Mouse (Mus musculus): ENCODE measurements around the gene Tnnc2. TPM values are rescaled to one million over a fixed set of nuclear protein-coding genes. Genes with fewer than 3 reads are reported as not detected.
A peak's percentile ranks its signal among the peaks of the same experiment; 100 is the strongest.

The Tnnc2 gene
- total RNA-seq, 2 experiments from 2014 or later = not detected

- ATAC-seq (replicated peaks; ENCODE audit: low FRiP score, poor library complexity, severe bottlenecking) = no peak
These were observed 30.8 kb downstream of the Tnnc2 start for GRCm38 (mm10) chr2:164748991-164749390.

GRCm38 (mm10) chr2:164748191-164748590, 31.6 kb downstream of the Tnnc2 start:
- ATAC-seq (replicated peaks; ENCODE audit: low FRiP score, poor library complexity, severe bottlenecking) = peak; percentile 51

- ATAC-seq (replicated peaks; ENCODE audit: low FRiP score, poor library complexity, severe bottlenecking) = peak; percentile 51
These were observed 33.1 kb downstream of the Tnnc2 start for GRCm38 (mm10) chr2:164746693-164747092.

GRCm38 (mm10) chr2:164745843-164746479, 33.8 kb downstream of the Tnnc2 start, which contains the start of the genes Wfdc3 and Dnttip1:
Gene Wfdc3 (minus strand): TSS chr2:164745931.
Gene Dnttip1 (plus strand): TSS chr2:164745983.
- peak; percentile 76 for ATAC-seq (replicated peaks; ENCODE audit: low FRiP score, poor library complexity, severe bottlenecking)

GRCm38 (mm10) chr2:164744987-164745386, 34.8 kb downstream of the Tnnc2 start:
- no peak for ATAC-seq (replicated peaks; ENCODE audit: low FRiP score, poor library complexity, severe bottlenecking)

GRCm38 (mm10) chr2:164739876-164740275, 39.9 kb downstream of the Tnnc2 start:
- ATAC-seq (replicated peaks; ENCODE audit: low FRiP score, poor library complexity, severe bottlenecking) = no peak

- no peak for ATAC-seq (replicated peaks; ENCODE audit: low FRiP score, poor library complexity, severe bottlenecking)
These were observed 42.2 kb downstream of the Tnnc2 start for GRCm38 (mm10) chr2:164737377-164738090.

GRCm38 (mm10) chr2:164735446-164735845, 44.3 kb downstream of the Tnnc2 start:
- no peak for ATAC-seq (replicated peaks; ENCODE audit: low FRiP score, poor library complexity, severe bottlenecking)

GRCm38 (mm10) chr2:164734839-164735238, 44.9 kb downstream of the Tnnc2 start:
- no peak for ATAC-seq (replicated peaks; ENCODE audit: low FRiP score, poor library complexity, severe bottlenecking)

- no peak for ATAC-seq (replicated peaks; ENCODE audit: low FRiP score, poor library complexity, severe bottlenecking)
These were observed 46.5 kb downstream of the Tnnc2 start for GRCm38 (mm10) chr2:164733259-164733658.

GRCm38 (mm10) chr2:164731719-164732118, 48.0 kb downstream of the Tnnc2 start:
- ATAC-seq (replicated peaks; ENCODE audit: low FRiP score, poor library complexity, severe bottlenecking) = no peak

Other genes starting within 250 kb of the Tnnc2 start
- gene Wfdc2, start 217.6 kb downstream of the Tnnc2 start, total RNA-seq (2015; ENCODE audit: low replicate concordance) = not detected in 2 replicates
- not detected in 2 replicates for gene Wfdc2, start 217.6 kb downstream of the Tnnc2 start, total RNA-seq (2017; ENCODE audit: low replicate concordance)
- not detected in 2 replicates for gene Spint3, start 206.5 kb downstream of the Tnnc2 start, total RNA-seq (2015; ENCODE audit: low replicate concordance)
- gene Spint3, start 206.5 kb downstream of the Tnnc2 start, total RNA-seq (2017; ENCODE audit: low replicate concordance) = not detected in 2 replicates
- gene Wfdc6a, start 194.5 kb downstream of the Tnnc2 start, total RNA-seq (2015; ENCODE audit: low replicate concordance) = not detected in 2 replicates
- gene Wfdc6a, start 194.5 kb downstream of the Tnnc2 start, total RNA-seq (2017; ENCODE audit: low replicate concordance) = not detected in 2 replicates
- gene Eppin, start 186.4 kb downstream of the Tnnc2 start, total RNA-seq (2015; ENCODE audit: low replicate concordance) = not detected in 2 replicates
- not detected in 2 replicates for gene Eppin, start 186.4 kb downstream of the Tnnc2 start, total RNA-seq (2017; ENCODE audit: low replicate concordance)
- not detected in 2 replicates for gene Wfdc6b, start 166.4 kb downstream of the Tnnc2 start, total RNA-seq (2015; ENCODE audit: low replicate concordance)
- gene Wfdc6b, start 166.4 kb downstream of the Tnnc2 start, total RNA-seq (2017; ENCODE audit: low replicate concordance) = not detected in 2 replicates
- gene Wfdc8, start 166.3 kb downstream of the Tnnc2 start, total RNA-seq (2015; ENCODE audit: low replicate concordance) = not detected in 2 replicates
- gene Wfdc8, start 166.3 kb downstream of the Tnnc2 start, total RNA-seq (2017; ENCODE audit: low replicate concordance) = not detected in 2 replicates
- gene Wfdc16, start 141.2 kb downstream of the Tnnc2 start, total RNA-seq (2015; ENCODE audit: low replicate concordance) = not detected in 2 replicates
- gene Wfdc16, start 141.2 kb downstream of the Tnnc2 start, total RNA-seq (2017; ENCODE audit: low replicate concordance) = not detected in 2 replicates
- not detected in 2 replicates for gene Wfdc10, start 123.9 kb downstream of the Tnnc2 start, total RNA-seq (2015; ENCODE audit: low replicate concordance)
- not detected in 2 replicates for gene Wfdc10, start 123.9 kb downstream of the Tnnc2 start, total RNA-seq (2017; ENCODE audit: low replicate concordance)
- not detected in 2 replicates for gene Wfdc9, start 123.4 kb downstream of the Tnnc2 start, total RNA-seq (2015; ENCODE audit: low replicate concordance)
- not detected in 2 replicates for gene Wfdc9, start 123.4 kb downstream of the Tnnc2 start, total RNA-seq (2017; ENCODE audit: low replicate concordance)
- gene Wfdc11, start 105.9 kb downstream of the Tnnc2 start, total RNA-seq (2015; ENCODE audit: low replicate concordance) = not detected in 2 replicates
- gene Wfdc11, start 105.9 kb downstream of the Tnnc2 start, total RNA-seq (2017; ENCODE audit: low replicate concordance) = 0.77 TPM in 1 of 2 replicates, not detected in the other
- gene Wfdc13, start 94.9 kb downstream of the Tnnc2 start, total RNA-seq (2015; ENCODE audit: low replicate concordance) = not detected in 2 replicates
- not detected in 2 replicates for gene Wfdc13, start 94.9 kb downstream of the Tnnc2 start, total RNA-seq (2017; ENCODE audit: low replicate concordance)
- not detected in 2 replicates for gene Spint4, start 81.5 kb downstream of the Tnnc2 start, total RNA-seq (2015; ENCODE audit: low replicate concordance)
- gene Spint4, start 81.5 kb downstream of the Tnnc2 start, total RNA-seq (2017; ENCODE audit: low replicate concordance) = not detected in 2 replicates
- gene Spint5, start 64.7 kb downstream of the Tnnc2 start, total RNA-seq (2015; ENCODE audit: low replicate concordance) = not detected in 2 replicates
- not detected in 2 replicates for gene Spint5, start 64.7 kb downstream of the Tnnc2 start, total RNA-seq (2017; ENCODE audit: low replicate concordance)
- gene Wfdc3, start 34.0 kb downstream of the Tnnc2 start, total RNA-seq (2015; ENCODE audit: low replicate concordance) = 16.7 and 19.9 TPM in 2 replicates
- 10.0 and 12.8 TPM in 2 replicates for gene Wfdc3, start 34.0 kb downstream of the Tnnc2 start, total RNA-seq (2017; ENCODE audit: low replicate concordance)
- 79.2 and 130 TPM in 2 replicates for gene Dnttip1, start 34.0 kb downstream of the Tnnc2 start, total RNA-seq (2015; ENCODE audit: low replicate concordance)
- gene Dnttip1, start 34.0 kb downstream of the Tnnc2 start, total RNA-seq (2017; ENCODE audit: low replicate concordance) = 137 and 237 TPM in 2 replicates
- gene Ube2c, start 10.1 kb downstream of the Tnnc2 start, total RNA-seq (2015; ENCODE audit: low replicate concordance) = 268 and 318 TPM in 2 replicates
- 123 and 215 TPM in 2 replicates for gene Ube2c, start 10.1 kb downstream of the Tnnc2 start, total RNA-seq (2017; ENCODE audit: low replicate concordance)
- gene Snx21, start 5.9 kb upstream of the Tnnc2 start, total RNA-seq (2015; ENCODE audit: low replicate concordance) = 2.1 and 2.9 TPM in 2 replicates
- gene Snx21, start 5.9 kb upstream of the Tnnc2 start, total RNA-seq (2017; ENCODE audit: low replicate concordance) = 0.43 and 0.98 TPM in 2 replicates
- 9.6 and 10.0 TPM in 2 replicates for gene Acot8, start 24.9 kb upstream of the Tnnc2 start, total RNA-seq (2015; ENCODE audit: low replicate concordance)
- gene Acot8, start 24.9 kb upstream of the Tnnc2 start, total RNA-seq (2017; ENCODE audit: low replicate concordance) = 15.8 and 20.8 TPM in 2 replicates
- 0.58 and 1.9 TPM in 2 replicates for gene Zswim3, start 25.1 kb upstream of the Tnnc2 start, total RNA-seq (2015; ENCODE audit: low replicate concordance)
- 2.0 and 4.5 TPM in 2 replicates for gene Zswim3, start 25.1 kb upstream of the Tnnc2 start, total RNA-seq (2017; ENCODE audit: low replicate concordance)
- 1.5 and 2.1 TPM in 2 replicates for gene Zswim1, start 42.7 kb upstream of the Tnnc2 start, total RNA-seq (2015; ENCODE audit: low replicate concordance)
- 0.60 and 1.1 TPM in 2 replicates for gene Zswim1, start 42.7 kb upstream of the Tnnc2 start, total RNA-seq (2017; ENCODE audit: low replicate concordance)
- not detected in 2 replicates for gene Spata25, start 48.6 kb upstream of the Tnnc2 start, total RNA-seq (2015; ENCODE audit: low replicate concordance)
- gene Spata25, start 48.6 kb upstream of the Tnnc2 start, total RNA-seq (2017; ENCODE audit: low replicate concordance) = not detected in 2 replicates
- gene Ctsa, start 52.9 kb upstream of the Tnnc2 start, total RNA-seq (2015; ENCODE audit: low replicate concordance) = 26.8 and 36.1 TPM in 2 replicates
- 33.5 and 39.9 TPM in 2 replicates for gene Ctsa, start 52.9 kb upstream of the Tnnc2 start, total RNA-seq (2017; ENCODE audit: low replicate concordance)
- gene Neurl2, start 53.5 kb upstream of the Tnnc2 start, total RNA-seq (2015; ENCODE audit: low replicate concordance) = not detected in 2 replicates
- 1.4 TPM in 1 of 2 replicates, not detected in the other for gene Neurl2, start 53.5 kb upstream of the Tnnc2 start, total RNA-seq (2017; ENCODE audit: low replicate concordance)
- 0.58 and 0.84 TPM in 2 replicates for gene Pltp, start 77.7 kb upstream of the Tnnc2 start, total RNA-seq (2015; ENCODE audit: low replicate concordance)
- 1.8 and 3.3 TPM in 2 replicates for gene Pltp, start 77.7 kb upstream of the Tnnc2 start, total RNA-seq (2017; ENCODE audit: low replicate concordance)
- gene Pcif1, start 99.3 kb upstream of the Tnnc2 start, total RNA-seq (2015; ENCODE audit: low replicate concordance) = 5.6 and 22.6 TPM in 2 replicates
- gene Pcif1, start 99.3 kb upstream of the Tnnc2 start, total RNA-seq (2017; ENCODE audit: low replicate concordance) = 19.0 and 30.5 TPM in 2 replicates
- 13.4 and 17.9 TPM in 2 replicates for gene Zfp335, start 131.8 kb upstream of the Tnnc2 start, total RNA-seq (2015; ENCODE audit: low replicate concordance)
- 9.9 and 10.3 TPM in 2 replicates for gene Zfp335, start 131.8 kb upstream of the Tnnc2 start, total RNA-seq (2017; ENCODE audit: low replicate concordance)
- gene Mmp9, start 160.8 kb upstream of the Tnnc2 start, total RNA-seq (2015; ENCODE audit: low replicate concordance) = 73.6 and 120 TPM in 2 replicates
- gene Mmp9, start 160.8 kb upstream of the Tnnc2 start, total RNA-seq (2017; ENCODE audit: low replicate concordance) = 31.4 and 35.7 TPM in 2 replicates
- not detected in 2 replicates for gene Slc12a5, start 180.8 kb upstream of the Tnnc2 start, total RNA-seq (2015; ENCODE audit: low replicate concordance)
- not detected in 2 replicates for gene Slc12a5, start 180.8 kb upstream of the Tnnc2 start, total RNA-seq (2017; ENCODE audit: low replicate concordance)

Measured in erythroblast, adult 5-6 weeks (primary cell).